9 mouse cellular contexts compared by ENCODE assay signal in genomic region chr2:153795090-153795489, GRCm38 (mm10). TPM values are rescaled to one million over a fixed set of nuclear protein-coding genes. Genes with fewer than 3 reads are reported as not detected.
A peak's percentile ranks its signal among the peaks of the same experiment; 100 is the strongest.
DNase-seq lines count a peak whose midpoint lies in the region; ATAC-seq and TF ChIP-seq lines count a peak whose summit lies in the region.
"Had no signal": no experiment of that assay in that cellular context is flagged by ENCODE, and none has a peak within 500 bp of the region (broad histone marks: within the 10 kb centered on the region; RNA-seq: fewer than 3 reads in every experiment).

No protein-coding gene starts in this region.

- no peaks in the 10 kb centered on the region for H3K79me2 ChIP-seq in heart, adult 2 months (replicated peaks; ENCODE audit: control insufficient read depth, insufficient read depth, low read length)

- no peaks in the 10 kb centered on the region for H3K36me3 ChIP-seq in heart, adult 2 months (ENCODE audit: control insufficient read depth, insufficient read depth, low read length)
- no peaks in the 10 kb centered on the region for H3K36me3 ChIP-seq in lung, embryonic 16.5 days (ENCODE audit: control insufficient read depth, insufficient read depth, low read length)
- H3K36me3 ChIP-seq in hindbrain, embryonic 16.5 days (ENCODE audit: control insufficient read depth, insufficient read depth, low read length): no peaks in the 10 kb centered on the region
- H3K36me3 ChIP-seq: hindbrain, embryonic 15.5 days had no signal

- DNase-seq in heart, adult 2 months: peak in 1 of 2 experiments; percentile 11
- DNase-seq in heart, adult 11 months: no peak
- peak; percentile 19 for DNase-seq in CD4-positive helper T cell, adult 2 months (ENCODE audit: low read depth, low spot score)
- DNase-seq in testis, postnatal 10 days (ENCODE audit: low spot score): no peak
- DNase-seq in urinary bladder, postnatal 4 days (ENCODE audit: low spot score in 2 of 2): no peak

- no peak for TF ChIP-seq EP300 in heart, adult 2 months (IDR thresholded peaks at IDR 0.05; ENCODE audit: insufficient read depth, low read depth, low read length)

- TF ChIP-seq CTCF in heart, adult 2 months (IDR thresholded peaks at IDR 0.05): peak; percentile 57
- peak; percentile 45 for TF ChIP-seq CTCF in cortical plate, adult 2 months (IDR thresholded peaks at IDR 0.05; ENCODE audit: extremely low read depth, insufficient read depth, low read length)

- no peak overlapping the region for H3K4me3 ChIP-seq in heart, adult 2 months
- H3K4me3 ChIP-seq in cortical plate, adult 2 months (ENCODE audit: insufficient read depth, low read length): no peak overlapping the region
- H3K4me3 ChIP-seq in lung, embryonic 16.5 days (ENCODE audit: low read length): no peak overlapping the region
- no peak overlapping the region for H3K4me3 ChIP-seq in hindbrain, embryonic 16.5 days (ENCODE audit: low read length)
- H3K4me3 ChIP-seq: hindbrain, embryonic 15.5 days had no signal

- TF ChIP-seq POLR2A in heart, adult 2 months (IDR thresholded peaks at IDR 0.05; ENCODE audit: insufficient read depth, low read depth, low read length): no peak
- TF ChIP-seq POLR2A in cortical plate, adult 2 months (IDR thresholded peaks at IDR 0.05; ENCODE audit: extremely low read depth, insufficient read depth, low read length): no peak

- no peak overlapping the region for H3K27ac ChIP-seq in heart, adult 2 months
- H3K27ac ChIP-seq in cortical plate, adult 2 months (ENCODE audit: insufficient read depth, low read length): no peak overlapping the region
- H3K27ac ChIP-seq in lung, embryonic 16.5 days (ENCODE audit: low read length): no peak overlapping the region
- H3K27ac ChIP-seq in hindbrain, embryonic 16.5 days (ENCODE audit: low read depth, low read length): no peak overlapping the region
- H3K27ac ChIP-seq: hindbrain, embryonic 15.5 days had no signal

- H3K9ac ChIP-seq in heart, adult 2 months (ENCODE audit: low read depth, low read length): no peak overlapping the region
- H3K9ac ChIP-seq in lung, embryonic 16.5 days (ENCODE audit: low read length): no peak overlapping the region
- H3K9ac ChIP-seq in hindbrain, embryonic 16.5 days (ENCODE audit: low read depth, low read length): no peak overlapping the region
- H3K9ac ChIP-seq: hindbrain, embryonic 15.5 days had no signal

- H3K4me2 ChIP-seq in lung, embryonic 16.5 days (ENCODE audit: low read depth, low read length): no peak overlapping the region
- no peak overlapping the region for H3K4me2 ChIP-seq in hindbrain, embryonic 16.5 days (ENCODE audit: low read length)
- H3K4me2 ChIP-seq: hindbrain, embryonic 15.5 days had no signal

- peak; percentile 69 for ATAC-seq in lung, embryonic 16.5 days (ENCODE audit: low read depth)
- no peak for ATAC-seq in hindbrain, embryonic 16.5 days

- H3K9me3 ChIP-seq in lung, embryonic 16.5 days (ENCODE audit: control insufficient read depth, low read length): no peaks in the 10 kb centered on the region
- no peaks in the 10 kb centered on the region for H3K9me3 ChIP-seq in hindbrain, embryonic 16.5 days (ENCODE audit: control insufficient read depth, low read length)
- H3K9me3 ChIP-seq: hindbrain, embryonic 15.5 days had no signal

- H3K4me1 ChIP-seq in heart, adult 2 months (ENCODE audit: control insufficient read depth, insufficient read depth, low read length): no peaks in the 10 kb centered on the region
- no peaks in the 10 kb centered on the region for H3K4me1 ChIP-seq in cortical plate, adult 2 months (ENCODE audit: control insufficient read depth, insufficient read depth, low read length)
- H3K4me1 ChIP-seq in lung, embryonic 16.5 days (replicated peaks; ENCODE audit: control insufficient read depth, insufficient read depth, low read length): no peaks in the 10 kb centered on the region
- H3K4me1 ChIP-seq in hindbrain, embryonic 16.5 days (ENCODE audit: control insufficient read depth, insufficient read depth, low read depth, low read length): no peaks in the 10 kb centered on the region
- H3K4me1 ChIP-seq: hindbrain, embryonic 15.5 days had no signal

- intact Hi-C loops in heart, adult 2 months (cut with DNase I): loop anchor here (5.0 kb wide), 1 partner anchor 83 kb away; no protein-coding TSS in a partner anchor

- WGBS in heart, adult 2 months: 57% methylated on average over 5 of the region's 5 CpGs
- WGBS in lung, embryonic 16.5 days: 54% methylated on average over 5 of the region's 5 CpGs
- WGBS in hindbrain, embryonic 16.5 days: 60% methylated on average over 5 of the region's 5 CpGs

- H3K27me3 ChIP-seq in heart, adult 2 months (ENCODE audit: control insufficient read depth, insufficient read depth, low read length): no peaks in the 10 kb centered on the region
- no peaks in the 10 kb centered on the region for H3K27me3 ChIP-seq in lung, embryonic 16.5 days (ENCODE audit: control insufficient read depth, insufficient read depth, low read depth, low read length)
- H3K27me3 ChIP-seq in hindbrain, embryonic 16.5 days (replicated peaks; ENCODE audit: control insufficient read depth, insufficient read depth, low read length): no peaks in the 10 kb centered on the region
- H3K27me3 ChIP-seq: hindbrain, embryonic 15.5 days had no signal

RNA-seq across cellular contexts. Expression of gene Efcab8, which starts 15.4 kb away (rescaled TPM):
- total RNA-seq in heart, adult 2 months (2021): not detected
- polyA plus RNA-seq in heart, adult 2 months (2012; rRNA removed): 0.06 and 0.10 TPM in 2 replicates
- 0.06 TPM in 2 replicates for polyA plus RNA-seq in cortical plate, adult 2 months (2012; rRNA removed)
- not detected in 2 replicates for polyA plus RNA-seq in lung, embryonic 16.5 days (2015; fragmentation: Nextera tagmentation; extraction: Ambion mirVana)
- 0.10 TPM in 1 of 2 replicates, not detected in the other for polyA plus RNA-seq in hindbrain, embryonic 16.5 days (2015; fragmentation: Nextera tagmentation; extraction: Ambion mirVana)
- polyA plus RNA-seq: hindbrain, embryonic 15.5 days had no signal

RNA-seq across cellular contexts. Expression of gene Mapre1, which starts 54.0 kb away (rescaled TPM):
- total RNA-seq in heart, adult 2 months (2021): 10 to 100 TPM; 49.6 to 50.4 TPM
- polyA plus RNA-seq in heart, adult 2 months (2012; rRNA removed): 7.0 and 14.7 TPM in 2 replicates
- polyA plus RNA-seq in cortical plate, adult 2 months (2012; rRNA removed): 23.9 and 24.9 TPM in 2 replicates
- 235 and 255 TPM in 2 replicates for polyA plus RNA-seq in lung, embryonic 16.5 days (2015; fragmentation: Nextera tagmentation; extraction: Ambion mirVana)
- 367 and 383 TPM in 2 replicates for polyA plus RNA-seq in hindbrain, embryonic 16.5 days (2015; fragmentation: Nextera tagmentation; extraction: Ambion mirVana)
